Mouse (Mus musculus) gastrocnemius, postnatal 36 days (tissue): ENCODE results near the gene Plekho1. TPM values are rescaled to one million over a fixed set of nuclear protein-coding genes. Genes with fewer than 3 reads are reported as not detected.
"Not testable (repeated sequence)": the region's sequence is repeated elsewhere in the genome, so short reads cannot be mapped to it uniquely, and the experiment has no call there.

Source experiments
- DNase-seq, 2 experiments: peaks; one replicate each; pipeline ENCODE4 v3.0.0; 2022
- intact Hi-C: fragments of 180-260 bp; cut with DNase I; formaldehyde crosslinking; loops from one replicate; pipeline ENCODE4 v1.15.1; 2025
- total RNA-seq, 2 experiments: library from RNA; stranded (reverse); gene quantifications; 2 replicates each; pipeline ENCODE4 v1.2.3; 2021

Gene Plekho1
- total RNA-seq, 2 experiments from 2014 or later = 17.6 to 23.6 TPM

- DNase-seq = peak in 1 of 2 experiments; percentile 34
- intact Hi-C loops = no loop called here
These were observed 10.4 kb downstream of the Plekho1 start for GRCm38 (mm10) chr3:95985209-95986000.

GRCm38 (mm10) chr3:95982129-95982528 is 13.7 kb downstream of the Plekho1 start:
- intact Hi-C loops = no loop called here
- no peak for DNase-seq

DNA sequence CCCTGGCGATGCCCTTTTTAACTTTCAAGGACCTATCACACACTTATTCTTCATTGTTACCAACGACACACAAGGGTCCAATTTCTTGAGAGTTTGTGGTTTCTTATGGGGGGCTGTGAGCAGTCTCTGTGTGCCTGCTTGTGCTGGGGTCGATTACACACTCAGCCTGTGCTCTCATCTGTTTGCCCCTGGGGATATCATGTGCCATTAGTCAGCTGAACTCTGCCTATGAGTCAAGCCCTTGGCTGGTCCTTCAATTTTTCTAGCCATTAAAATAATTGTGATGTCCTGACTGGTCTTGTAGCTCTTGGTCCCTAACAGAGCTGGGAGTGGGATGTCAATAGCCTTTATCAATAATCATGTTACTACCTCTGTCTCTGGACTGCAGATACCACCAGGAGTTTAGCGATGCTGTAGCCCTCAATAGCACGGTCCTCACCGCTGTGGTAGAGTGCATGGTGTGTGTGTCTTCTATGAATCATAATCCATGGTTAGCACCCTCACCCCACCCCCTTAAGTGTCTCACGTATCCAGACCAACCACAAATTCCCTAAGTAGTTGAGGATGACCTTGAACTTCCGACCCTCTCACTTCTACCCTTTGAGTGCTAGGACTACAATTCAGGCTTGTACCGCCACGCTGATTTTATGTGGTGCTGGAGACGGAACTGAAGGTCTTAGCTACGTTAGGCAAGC is 15.4 kb downstream of the Plekho1 start:
- no peak for DNase-seq
- intact Hi-C loops = no loop called here

DNA sequence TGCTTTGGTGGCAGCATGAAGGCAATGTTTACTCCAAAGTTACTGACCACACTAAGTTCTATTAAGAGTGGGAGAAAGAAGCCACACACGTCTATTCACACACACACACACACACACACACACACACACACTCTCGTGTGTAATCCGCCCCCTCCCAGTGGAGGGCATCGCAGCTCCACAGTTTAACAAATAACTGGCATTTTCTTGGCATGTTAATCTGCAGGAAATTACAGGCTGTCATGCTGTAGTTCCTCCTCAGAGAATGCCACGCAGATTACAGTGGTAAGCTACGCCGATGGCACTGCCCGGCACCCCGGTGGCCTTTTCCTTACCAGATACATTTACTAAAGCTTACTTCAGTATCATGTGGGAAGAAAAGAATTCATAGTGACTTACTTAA is 17.5 kb downstream of the Plekho1 start:
- no peak for DNase-seq
- intact Hi-C loops = loop anchor here (5.0 kb wide), 1 partner anchor 34 kb away; no protein-coding TSS in a partner anchor

DNA sequence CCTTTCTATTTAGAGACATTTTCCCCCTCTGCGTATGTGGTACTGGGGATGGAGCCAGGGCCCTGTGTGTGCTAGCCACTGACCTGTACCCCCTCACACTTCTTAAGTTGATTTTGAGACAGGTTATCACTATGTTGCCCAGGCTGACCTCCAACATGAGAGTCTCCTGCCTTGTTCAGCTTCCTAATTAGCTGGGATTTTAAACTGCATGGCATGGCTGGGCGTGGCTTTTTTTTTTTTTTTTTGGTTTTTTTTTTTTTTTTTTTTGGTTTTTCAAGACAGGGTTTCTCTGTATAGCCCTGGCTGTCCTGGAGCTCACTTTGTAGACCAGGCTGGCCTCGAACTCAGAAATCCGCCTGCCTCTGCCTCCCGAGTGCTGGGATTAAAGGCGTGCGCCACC is 18.2 kb downstream of the Plekho1 start:
- not testable (repeated sequence) for DNase-seq
- intact Hi-C loops = loop anchor here (5.0 kb wide), 1 partner anchor 35 kb away; no protein-coding TSS in a partner anchor

- intact Hi-C loops = loop anchor here (5.0 kb wide), 1 partner anchor 35 kb away; no protein-coding TSS in a partner anchor
- no peak for DNase-seq
These were observed 18.7 kb downstream of the Plekho1 start for GRCm38 (mm10) chr3:95977079-95977478.

DNA sequence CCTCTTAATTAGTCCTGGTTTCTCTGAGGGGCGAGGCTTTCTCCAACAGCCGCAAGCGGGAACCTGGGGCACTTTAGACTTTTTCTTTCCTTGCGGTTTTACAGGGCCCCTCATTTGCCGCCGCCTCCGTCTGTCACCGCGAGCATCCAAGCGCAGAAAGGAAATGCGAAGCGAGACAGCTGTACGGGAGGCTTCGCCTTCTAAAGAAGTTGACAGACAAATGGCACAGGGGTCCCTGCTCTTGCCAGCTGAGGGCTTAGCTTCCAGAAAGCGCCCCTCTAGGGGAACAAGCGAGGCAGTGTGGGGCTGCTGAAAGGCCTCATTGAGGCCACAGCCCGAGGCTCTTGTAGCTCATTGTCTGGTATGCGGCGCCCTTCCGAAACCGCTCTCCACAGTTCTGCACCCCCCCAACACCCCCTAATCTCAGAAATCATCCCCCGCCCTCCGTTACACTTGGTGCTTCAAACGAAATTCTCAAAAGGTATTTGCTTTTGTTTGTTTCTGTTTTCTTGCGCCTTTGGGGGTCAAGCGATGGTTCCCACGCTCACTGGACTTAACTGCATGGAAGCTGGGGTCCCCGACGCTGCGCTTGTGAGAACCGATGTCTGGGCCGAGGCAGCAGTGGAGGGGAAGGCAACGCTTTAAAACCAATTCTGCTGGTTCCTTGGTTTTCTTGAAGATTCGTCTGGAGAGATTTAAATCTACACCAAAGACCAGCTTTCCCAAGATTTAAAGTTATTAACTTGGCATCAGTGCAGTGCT is 22.7 kb downstream of the Plekho1 start:
- intact Hi-C loops = no loop called here
- no peak for DNase-seq

DNA sequence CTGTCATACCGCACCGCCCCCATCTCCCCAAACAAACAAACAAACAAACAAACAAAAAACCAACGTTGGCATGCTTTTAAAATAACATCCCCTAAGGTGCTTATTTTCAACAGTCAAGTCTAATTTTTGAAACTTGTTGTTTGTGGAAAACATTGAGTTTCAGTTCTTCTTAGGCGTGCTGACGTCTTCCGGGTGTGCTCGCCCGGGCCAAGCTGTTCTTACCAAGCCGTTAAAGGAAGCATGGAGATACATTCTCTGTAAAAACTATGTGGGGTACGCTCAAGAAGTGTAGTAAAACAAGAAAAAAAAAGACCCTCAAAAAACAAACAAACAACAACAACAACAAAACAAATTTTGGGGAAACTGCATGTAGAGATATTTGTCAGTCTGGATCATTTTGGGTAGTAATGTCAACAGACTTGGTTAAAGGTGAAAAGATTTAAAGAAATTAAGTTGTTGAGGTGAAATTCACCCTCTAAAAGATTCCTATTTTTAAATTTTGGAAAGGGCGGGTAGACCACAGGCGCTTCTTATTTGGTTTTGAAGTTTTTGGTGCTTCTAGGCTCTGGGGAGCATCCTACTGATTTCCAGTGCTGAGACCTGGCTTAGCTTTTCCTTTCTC is 23.4 kb downstream of the Plekho1 start:
- intact Hi-C loops = no loop called here
- DNase-seq = no peak

DNA sequence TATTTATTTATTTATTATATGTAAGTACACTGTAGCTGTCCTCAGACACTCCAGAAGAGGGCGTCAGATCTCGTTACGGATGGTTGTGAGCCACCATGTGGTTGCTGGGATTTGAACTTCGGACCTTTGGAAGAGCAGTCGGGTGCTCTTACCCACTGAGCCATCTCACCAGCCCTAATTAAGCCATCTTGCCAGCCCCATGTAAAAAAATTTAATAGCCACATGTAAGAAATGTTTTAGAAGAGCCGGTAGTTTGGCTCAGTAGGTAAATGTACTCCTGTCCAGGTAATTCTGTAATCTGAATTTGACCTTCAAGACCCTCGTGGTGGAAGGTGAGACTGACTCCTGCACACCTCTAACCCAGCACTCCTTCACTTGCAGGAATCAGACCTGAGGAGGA is 25.1 kb downstream of the Plekho1 start:
- DNase-seq, intact Hi-C loops: not testable (repeated sequence)

DNA sequence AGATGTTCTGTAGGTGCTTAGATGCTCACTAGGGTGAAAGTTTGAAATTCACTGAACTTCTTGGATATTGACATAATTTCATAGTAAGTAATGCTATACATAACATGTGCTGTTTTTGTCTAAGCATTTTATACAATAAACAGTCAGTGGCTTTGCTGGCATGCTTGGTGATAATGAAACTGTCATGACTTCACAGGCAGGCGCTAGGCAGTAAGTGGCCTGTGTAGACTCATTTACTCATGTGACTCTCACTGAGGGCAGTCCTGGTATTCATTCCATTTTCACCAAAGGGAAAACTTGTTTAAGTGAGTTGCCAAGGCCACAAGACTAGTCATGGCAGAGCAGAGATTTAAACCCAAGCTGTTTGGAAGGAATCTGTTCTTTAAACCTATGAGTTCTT is 26.5 kb downstream of the Plekho1 start:
- intact Hi-C loops = no loop called here
- DNase-seq = no peak

GRCm38 (mm10) chr3:95965518-95966451 is 30.0 kb downstream of the Plekho1 start:
- intact Hi-C loops = loop anchor here (1.0 kb wide), 1 partner anchor 86 kb away; no protein-coding TSS in a partner anchor
- no peak for DNase-seq

DNA sequence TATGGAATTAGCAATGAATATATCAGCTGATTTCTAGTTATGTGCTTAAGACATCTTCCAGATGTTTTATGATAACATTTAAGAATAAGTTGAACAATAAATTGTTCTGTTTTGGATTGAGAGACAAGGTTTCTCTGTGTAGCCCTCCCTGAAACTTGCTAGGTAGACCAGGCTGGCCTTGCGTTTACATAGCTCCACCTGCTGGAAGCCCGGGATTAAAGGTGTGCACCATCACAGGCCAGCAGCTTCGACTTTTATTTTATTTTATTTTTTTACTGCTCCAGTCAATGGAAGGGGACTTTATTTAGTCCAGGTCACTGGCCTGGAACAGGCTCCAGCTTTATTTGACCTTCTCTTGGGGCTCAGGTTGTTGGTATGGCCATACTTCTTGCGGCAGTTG is 32.1 kb downstream of the Plekho1 start:
- DNase-seq = no peak
- intact Hi-C loops = loop anchor here (5.0 kb wide), 1 partner anchor 189 kb away; no protein-coding TSS in a partner anchor

- no peak for DNase-seq
- intact Hi-C loops = loop anchor here (5.0 kb wide), 1 partner anchor 189 kb away; no protein-coding TSS in a partner anchor
These were observed 32.6 kb downstream of the Plekho1 start for GRCm38 (mm10) chr3:95963230-95963629.

DNA sequence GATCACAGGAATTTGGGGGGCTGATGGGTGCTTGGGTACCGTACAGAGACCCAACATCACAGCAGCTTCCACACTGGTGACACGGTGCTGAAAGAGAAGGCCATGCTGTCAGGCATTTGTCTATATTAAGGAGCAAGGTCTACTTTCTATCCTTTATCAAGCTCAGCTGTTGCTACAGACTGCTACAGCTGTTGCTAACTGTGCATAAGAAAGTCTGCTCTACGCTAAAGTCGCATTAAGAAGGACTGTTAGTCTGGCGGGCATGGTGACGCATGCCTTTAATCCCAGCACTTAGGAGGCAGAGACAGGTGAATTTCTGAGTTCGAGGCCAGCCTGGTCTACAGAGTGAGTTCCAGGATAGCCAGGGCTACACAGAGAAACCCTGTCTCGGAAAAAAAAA is 33.6 kb downstream of the Plekho1 start:
- intact Hi-C loops = loop anchor here (5.0 kb wide), 1 partner anchor 190 kb away; no protein-coding TSS in a partner anchor
- not testable (repeated sequence) for DNase-seq

GRCm38 (mm10) chr3:95959807-95960206 is 36.0 kb downstream of the Plekho1 start:
- no peak for DNase-seq
- intact Hi-C loops = loop anchor here (5.0 kb wide), 3 partner anchors 73 to 192 kb away; no protein-coding TSS in a partner anchor

DNA sequence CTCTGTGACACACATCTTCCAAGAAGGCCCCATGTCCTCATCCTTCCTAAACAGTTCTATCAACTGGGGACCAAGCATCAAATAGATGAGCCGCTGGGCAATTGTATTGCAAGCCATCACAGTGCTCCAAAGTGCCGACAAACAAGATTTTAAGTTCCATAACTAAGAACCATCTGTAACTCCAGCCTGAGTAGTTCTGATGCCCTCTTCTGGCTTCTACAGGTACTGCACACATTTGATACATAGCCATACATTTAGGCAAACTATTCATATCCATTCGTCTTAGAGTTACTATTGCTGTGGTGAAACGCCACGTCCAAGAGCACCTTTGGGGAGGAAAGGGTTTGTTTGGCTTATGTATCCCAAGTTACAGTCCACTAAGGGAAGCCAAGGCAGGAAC is 36.7 kb downstream of the Plekho1 start:
- intact Hi-C loops = loop anchor here (5.0 kb wide), 2 partner anchors 72 to 97 kb away; no protein-coding TSS in a partner anchor
- no peak for DNase-seq

- DNase-seq = peak in 1 of 2 experiments; percentile 38
- intact Hi-C loops = loop anchor here (5.0 kb wide), 2 partner anchors 70 to 95 kb away; no protein-coding TSS in a partner anchor
These were observed 38.2 kb downstream of the Plekho1 start for GRCm38 (mm10) chr3:95957359-95958148.

- intact Hi-C loops = loop anchor here (5.0 kb wide), 2 partner anchors 68 to 93 kb away; no protein-coding TSS in a partner anchor
- DNase-seq = no peak
These were observed 40.5 kb downstream of the Plekho1 start for GRCm38 (mm10) chr3:95955318-95955717.
